Mouse (Mus musculus) left cerebral cortex, adult 9 months (tissue): ENCODE results near the gene Ugt1a6b.
"Not testable (repeated sequence)": the region's sequence is repeated elsewhere in the genome, so short reads cannot be mapped to it uniquely, and the experiment has no call there.

Experiments used
- DNase-seq, 2 experiments: peaks; one replicate each; pipeline ENCODE4 v3.0.0; 2022; ENCODE audit warnings: low spot score in 2 of 2

The Ugt1a6b gene

GRCm38 (mm10) chr1:88120550-88120949 is 17.5 kb downstream of the Ugt1a6b start:
- not testable (repeated sequence) for DNase-seq

- not testable (repeated sequence) for DNase-seq
Measured at GRCm38 (mm10) chr1:88121521-88121920, 18.5 kb downstream of the Ugt1a6b start.

- DNase-seq: not testable (repeated sequence)
Measured at GRCm38 (mm10) chr1:88125827-88126360, 22.8 kb downstream of the Ugt1a6b start.

- DNase-seq: not testable (repeated sequence)
Measured at GRCm38 (mm10) chr1:88129091-88129490, 26.0 kb downstream of the Ugt1a6b start.

GRCm38 (mm10) chr1:88130223-88130622 is 27.2 kb downstream of the Ugt1a6b start:
- not testable (repeated sequence) for DNase-seq

- DNase-seq: no peak
Measured at GRCm38 (mm10) chr1:88133908-88134456, 30.9 kb downstream of the Ugt1a6b start.

GRCm38 (mm10) chr1:88134457-88135011 is 31.5 kb downstream of the Ugt1a6b start, which contains the start of gene Ugt1a6a:
TSS of gene Ugt1a6a (plus strand) at chr1:88134809.
- peak in 1 of 2 experiments; percentile 19 for DNase-seq

- DNase-seq: not testable (repeated sequence)
Measured at GRCm38 (mm10) chr1:88135229-88135904, 32.3 kb downstream of the Ugt1a6b start.

GRCm38 (mm10) chr1:88136646-88137045 is 33.6 kb downstream of the Ugt1a6b start:
- no peak for DNase-seq

- DNase-seq: no peak
Measured at GRCm38 (mm10) chr1:88137264-88137663, 34.2 kb downstream of the Ugt1a6b start.

- DNase-seq: no peak
Measured at GRCm38 (mm10) chr1:88138145-88138544, 35.1 kb downstream of the Ugt1a6b start.

- not testable (repeated sequence) for DNase-seq
Measured at GRCm38 (mm10) chr1:88140492-88140891, 37.4 kb downstream of the Ugt1a6b start.

GRCm38 (mm10) chr1:88143966-88144675 is 41.1 kb downstream of the Ugt1a6b start:
- DNase-seq: peak in 1 of 2 experiments; percentile 24

- not testable (repeated sequence) for DNase-seq
Measured at GRCm38 (mm10) chr1:88145278-88145677, 42.2 kb downstream of the Ugt1a6b start.

- DNase-seq: not testable (repeated sequence)
Measured at GRCm38 (mm10) chr1:88150133-88150532, 47.1 kb downstream of the Ugt1a6b start.

- no peak for DNase-seq
Measured at GRCm38 (mm10) chr1:88158430-88158829, 55.4 kb downstream of the Ugt1a6b start.

- DNase-seq: no peak
Measured at GRCm38 (mm10) chr1:88165711-88166110, 62.7 kb downstream of the Ugt1a6b start, which contains the start of gene Ugt1a5. TSS of gene Ugt1a5 (plus strand) at chr1:88166012.

GRCm38 (mm10) chr1:88172190-88172589 is 69.1 kb downstream of the Ugt1a6b start:
- DNase-seq: not testable (repeated sequence)

GRCm38 (mm10) chr1:88179657-88180056 is 76.6 kb downstream of the Ugt1a6b start:
- DNase-seq: no peak

- no peak for DNase-seq
Measured at GRCm38 (mm10) chr1:88186325-88186935, 83.4 kb downstream of the Ugt1a6b start.

- no peak for DNase-seq
Measured at GRCm38 (mm10) chr1:88192136-88192535, 89.1 kb downstream of the Ugt1a6b start.
